In the genomic region with DNA sequence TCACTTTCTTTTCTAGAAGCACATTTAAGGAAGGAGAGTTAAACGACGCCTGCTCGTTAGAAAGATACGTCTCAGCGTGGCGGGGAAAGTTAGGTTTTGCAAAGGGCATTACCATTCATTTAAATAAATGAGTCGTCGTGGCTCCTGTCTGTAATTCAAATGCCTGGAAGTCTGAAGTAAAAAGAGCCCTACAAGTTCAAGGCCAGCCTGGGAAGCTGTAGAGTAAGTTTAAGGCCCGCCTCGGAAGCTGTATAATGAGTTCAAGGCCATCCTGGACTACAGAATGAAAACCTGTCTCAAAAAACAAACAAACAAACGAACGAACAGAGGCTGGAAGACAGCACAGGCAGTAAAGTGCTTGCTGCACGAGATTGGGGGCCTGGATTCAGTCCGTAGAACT, we compare ENCODE assay signal across 18 mouse cellular contexts. TPM values are rescaled to one million over a fixed set of nuclear protein-coding genes. Genes with fewer than 3 reads are reported as not detected.
A peak's percentile ranks its signal among the peaks of the same experiment; 100 is the strongest.
DNase-seq lines count a peak whose midpoint lies in the region; TF ChIP-seq lines count a peak whose summit lies in the region.
"Had no signal": no experiment of that assay in that cellular context is flagged by ENCODE, and none has a peak within 500 bp of the region (broad histone marks: within the 10 kb centered on the region; RNA-seq: fewer than 3 reads in every experiment).

No protein-coding gene starts in this region.

- H3K4me3 ChIP-seq in gastrocnemius, adult 2 months, result no peak overlapping the region
- H3K4me3 ChIP-seq: embryonic facial prominence, embryonic 13.5 days; embryonic facial prominence, embryonic 15.5 days; erythroblast, embryonic 14.5 days; forebrain, embryonic 12.5 days had no signal

- TF ChIP-seq CTCF in gastrocnemius, adult 2 months (IDR thresholded peaks at IDR 0.05), result no peak

- no peak for DNase-seq in gastrocnemius, adult 2 months
- no peak for DNase-seq in gastrocnemius, postnatal 14 days
- peak; percentile 57 for DNase-seq in R1 (ENCODE audit: low read depth, low spot score)
- no peak for DNase-seq in ovary, postnatal 36 days (ENCODE audit: low spot score)
- DNase-seq in cerebellum, postnatal 36 days, result no peak
- DNase-seq: adrenal gland, adult 8-10 months; adrenal gland, postnatal 14 days; adrenal gland, postnatal 36 days; cerebellum, adult 11-12 months; cerebellum, adult 2 months; cerebellum, adult 9-10 months; cerebellum, postnatal 10 days; embryo, embryonic 11 days had no signal

- intact Hi-C loops in gastrocnemius, adult 2 months (cut with DNase I), result no loop called here
- intact Hi-C loops in gastrocnemius, postnatal 14 days (cut with DNase I; ENCODE audit: low total_unique reads), result no loop called here

- H3K27ac ChIP-seq in gastrocnemius, adult 2 months, result peak overlapping the region; percentile 97
- H3K27ac ChIP-seq: embryonic facial prominence, embryonic 13.5 days; embryonic facial prominence, embryonic 15.5 days; forebrain, embryonic 12.5 days had no signal

RNA-seq across cellular contexts. Expression of gene Rxrg, which starts 18.9 kb away (rescaled TPM):
- total RNA-seq in gastrocnemius, adult 2 months (2021), result 10 to 100 TPM; 58.4 to 59.6 TPM
- 10 to 100 TPM; 26.4 to 31.0 TPM for total RNA-seq in gastrocnemius, postnatal 14 days (2021)
- total RNA-seq: common myeloid progenitor, adult 5-6 weeks had no signal
